Mouse (Mus musculus) neural tube, embryonic 12.5 days (tissue): ENCODE data around the gene Smc5. TPM values are rescaled to one million over a fixed set of nuclear protein-coding genes. Genes with fewer than 3 reads are reported as not detected.

Experiments
- ATAC-seq: fragments of 200-750 bp; cut with Nextera tagmentation; 2 replicates; pipeline ENCODE4 v1.8.0; 2017; ENCODE audit warnings: low read depth, mild to moderate bottlenecking, moderate TSS enrichment, moderate library complexity; ENCODE audit not compliant: low FRiP score
- H3K27ac ChIP-seq: fragments of 300-500 bp; sonication (generic); 2 replicates; pipeline ENCODE4 v1.5.1; 2016
- H3K27me3 ChIP-seq: fragments of 300-500 bp; sonication (generic); replicated peaks from 2 replicates; pipeline ENCODE4 v1.6.1; 2016; ENCODE audit warnings: mild to moderate bottlenecking
- H3K36me3 ChIP-seq: fragments of 300-500 bp; sonication (generic); 2 replicates; pipeline ENCODE4 v1.6.1; 2016; ENCODE audit warnings: mild to moderate bottlenecking
- H3K4me1 ChIP-seq: fragments of 300-500 bp; sonication (generic); 2 replicates; pipeline ENCODE4 v1.6.1; 2016
- H3K4me2 ChIP-seq: fragments of 300-500 bp; sonication (generic); replicated peaks from 2 replicates; pipeline ENCODE4 v1.6.1; 2016; ENCODE audit warnings: mild to moderate bottlenecking
- H3K4me3 ChIP-seq: fragments of 300-500 bp; sonication (generic); 2 replicates; pipeline ENCODE4 v1.5.1; 2016
- H3K9ac ChIP-seq: fragments of 300-500 bp; sonication (generic); 2 replicates; pipeline ENCODE4 v1.6.1; 2016; ENCODE audit warnings: mild to moderate bottlenecking
- H3K9me3 ChIP-seq: fragments of 300-500 bp; sonication (generic); 2 replicates; pipeline ENCODE4 v1.6.1; 2016; ENCODE audit warnings: mild to moderate bottlenecking
- WGBS: fragments of 180-500 bp; shearing (Covaris S2); methylation state at CpG from one replicate; pipeline ENCODE4 v1.1.7; 2016; 5-methylcytosine and 5-hydroxymethylcytosine counted together
- polyA plus RNA-seq: library from polyadenylated mRNA; unstranded; fragments of >200 nt; fragmentation: Nextera tagmentation; extraction: Ambion mirVana; gene quantifications from 2 replicates; pipeline ENCODE4 v1.2.1, GENCODE M21; 2016

The Smc5 gene
- polyA plus RNA-seq, result 38.6 and 39.9 TPM in 2 replicates

DNA sequence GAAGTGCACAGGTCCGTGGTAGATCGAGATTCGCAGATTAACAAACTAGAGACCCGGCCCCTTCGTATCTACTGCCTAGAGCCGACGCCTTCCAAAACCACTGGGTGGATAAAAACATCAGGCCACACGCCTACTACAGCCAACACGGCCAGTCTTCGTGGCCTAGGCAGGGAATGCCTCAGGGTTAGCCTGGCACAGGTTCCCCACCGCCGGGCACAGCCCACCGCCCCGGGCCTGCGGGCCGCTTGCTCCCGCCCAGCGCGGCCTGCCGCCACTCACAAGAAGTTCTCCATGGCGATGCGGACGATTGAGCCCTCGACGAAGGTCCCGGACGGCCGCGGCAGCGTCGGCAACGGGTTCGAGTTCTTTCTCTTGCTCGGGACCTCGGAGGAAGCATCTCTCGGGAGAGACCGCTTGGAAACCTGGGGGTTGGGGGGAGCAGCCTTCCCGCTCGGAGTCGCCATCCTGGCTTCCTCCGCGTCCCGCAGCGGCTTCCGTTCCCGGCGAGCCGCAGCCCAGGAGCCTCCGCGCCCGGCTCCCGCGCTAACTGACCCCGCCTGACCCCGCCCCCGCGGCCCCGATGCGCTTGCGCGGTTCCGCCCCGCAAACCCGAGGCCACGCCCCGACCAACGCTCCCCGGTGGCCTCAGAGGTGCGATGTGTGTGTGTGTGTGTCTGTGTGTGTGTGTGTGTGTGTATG lies at the start of gene Smc5:
Gene Smc5 (minus strand): TSS at position 543 of the 699 bp plus-strand sequence.
- peaks cover 9% of the 10 kb centered on the region for H3K4me1 ChIP-seq
- H3K9me3 ChIP-seq, result no peaks in the 10 kb centered on the region
- WGBS, result under 1% methylated on average over 69 of the region's 69 CpGs
- ATAC-seq, result peak; percentile 92
- no peaks in the 10 kb centered on the region for H3K27me3 ChIP-seq
- peak within 1 kb of the TSS; percentile 64 for H3K4me2 ChIP-seq
- peaks cover 2% of the 10 kb centered on the region; the same call in 1 of the 2 replicates for H3K36me3 ChIP-seq
- peak within 1 kb of the TSS; percentile 91 for H3K9ac ChIP-seq
- H3K27ac ChIP-seq, result peak within 1 kb of the TSS; percentile 50
- H3K4me3 ChIP-seq, result peak within 1 kb of the TSS; percentile 83

DNA sequence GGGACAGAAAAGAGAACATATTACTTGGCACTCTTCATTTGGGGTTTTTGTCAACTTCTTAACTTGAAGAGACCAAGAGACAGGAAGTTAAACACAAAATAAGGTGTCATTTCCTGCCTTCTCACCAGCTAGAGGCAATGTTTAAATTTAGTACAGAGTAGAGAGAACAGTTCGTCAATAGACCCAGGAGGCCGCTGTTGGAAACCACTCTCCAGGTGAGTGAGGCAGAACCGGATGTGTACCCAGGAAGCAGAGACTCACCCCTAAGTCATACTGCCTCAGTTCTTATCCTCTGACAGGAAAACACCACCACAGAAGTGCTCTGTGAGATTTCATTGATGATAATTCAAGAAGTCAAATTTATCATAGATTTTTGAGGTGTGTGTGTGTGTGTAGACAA lies 49.4 kb upstream of the Smc5 start:
- ATAC-seq, result no peak
- H3K4me1 ChIP-seq, result no peaks in the 10 kb centered on the region
- no peak overlapping the region for H3K27ac ChIP-seq
- 88% methylated on average over 3 of the region's 3 CpGs for WGBS
- H3K36me3 ChIP-seq, result no peaks in the 10 kb centered on the region
- no peaks in the 10 kb centered on the region for H3K9me3 ChIP-seq
- no peak overlapping the region for H3K9ac ChIP-seq
- H3K4me3 ChIP-seq, result no peak overlapping the region
- no peaks in the 10 kb centered on the region for H3K27me3 ChIP-seq
- H3K4me2 ChIP-seq, result no peak overlapping the region

DNA sequence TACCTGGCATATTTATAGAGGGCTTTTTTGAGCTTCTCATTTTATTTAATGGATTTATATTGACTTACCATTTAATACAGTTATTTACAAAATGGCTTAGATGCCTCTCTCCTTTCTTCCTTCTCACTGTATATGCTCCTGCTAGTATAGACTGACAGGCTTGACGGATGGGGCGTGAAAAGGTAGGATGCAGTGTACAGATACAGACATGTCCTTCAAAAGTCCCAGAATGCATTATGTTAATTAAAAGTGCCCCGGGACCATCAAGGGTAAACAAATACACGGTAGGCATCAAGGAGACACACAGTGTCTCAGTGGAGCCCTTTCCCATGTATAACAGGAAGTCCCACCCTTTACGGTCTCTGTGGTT lies 44.3 kb upstream of the Smc5 start:
- H3K9ac ChIP-seq, result no peak overlapping the region
- 84% methylated on average over 5 of the region's 5 CpGs for WGBS
- no peaks in the 10 kb centered on the region for H3K4me1 ChIP-seq
- no peak overlapping the region for H3K27ac ChIP-seq
- no peaks in the 10 kb centered on the region for H3K36me3 ChIP-seq
- H3K4me3 ChIP-seq, result no peak overlapping the region
- ATAC-seq, result peak; percentile 53; the same call in 1 of the 2 replicates
- no peaks in the 10 kb centered on the region for H3K9me3 ChIP-seq
- no peaks in the 10 kb centered on the region for H3K27me3 ChIP-seq
- H3K4me2 ChIP-seq, result no peak overlapping the region

DNA sequence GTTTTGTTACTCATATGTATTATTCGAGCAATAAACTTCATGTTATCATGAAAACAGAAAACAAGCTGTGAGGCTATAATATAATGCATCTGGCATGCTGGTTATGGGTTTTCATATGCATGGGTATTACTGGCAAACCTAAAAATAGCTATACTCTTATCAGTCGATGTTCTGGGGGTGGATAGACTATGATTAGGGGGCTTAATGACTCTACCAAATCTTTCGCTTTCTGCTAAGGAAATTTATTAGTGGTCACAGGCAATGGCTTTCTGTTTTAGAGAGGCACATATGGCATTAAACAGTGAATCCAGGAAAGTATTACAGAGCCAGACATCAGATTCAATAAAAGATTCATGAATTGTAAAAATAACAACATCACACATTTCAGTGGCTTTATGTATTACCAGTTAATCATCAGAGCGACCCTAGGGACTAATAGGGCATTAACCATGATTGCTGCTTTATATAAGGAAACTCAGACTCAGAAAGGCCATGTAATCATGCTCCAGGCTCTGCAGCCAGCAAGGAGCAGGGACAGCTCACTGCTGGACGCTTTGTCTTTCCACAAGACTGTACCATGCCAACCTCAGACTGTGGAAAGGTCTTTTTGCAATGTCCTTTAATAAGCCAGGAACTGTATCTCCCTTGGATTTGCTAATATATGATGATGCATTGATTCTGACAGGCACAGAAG lies 43.7 kb upstream of the Smc5 start:
- no peaks in the 10 kb centered on the region for H3K27me3 ChIP-seq
- no peak overlapping the region for H3K9ac ChIP-seq
- no peak overlapping the region for H3K27ac ChIP-seq
- H3K4me1 ChIP-seq, result no peaks in the 10 kb centered on the region
- no peaks in the 10 kb centered on the region for H3K9me3 ChIP-seq
- H3K4me3 ChIP-seq, result no peak overlapping the region
- ATAC-seq, result peak; percentile 77
- no peaks in the 10 kb centered on the region for H3K36me3 ChIP-seq
- 64% methylated on average over 5 of the region's 5 CpGs for WGBS
- H3K4me2 ChIP-seq, result no peak overlapping the region

DNA sequence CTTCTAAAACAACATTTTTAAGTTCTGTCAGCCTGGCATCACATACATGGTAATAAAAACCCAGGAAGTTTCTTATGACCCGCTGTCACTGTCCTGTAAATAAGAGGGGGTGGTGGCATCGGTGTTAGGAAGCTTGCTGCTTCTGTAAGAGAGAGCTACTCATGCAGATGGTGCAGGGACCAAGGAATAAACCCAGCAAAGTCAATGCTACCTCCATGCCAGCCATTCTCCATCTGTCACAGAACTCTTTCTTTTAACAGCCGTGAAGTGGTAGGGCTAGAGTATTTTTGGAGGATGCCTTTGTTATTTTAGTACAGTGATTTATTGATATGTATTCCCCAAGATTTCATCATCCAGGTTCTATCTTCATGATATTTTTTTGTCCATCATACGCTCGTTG lies 43.2 kb upstream of the Smc5 start:
- 82% methylated on average over 5 of the region's 5 CpGs for WGBS
- H3K27ac ChIP-seq, result no peak overlapping the region
- H3K9ac ChIP-seq, result no peak overlapping the region
- H3K36me3 ChIP-seq, result no peaks in the 10 kb centered on the region
- no peaks in the 10 kb centered on the region for H3K27me3 ChIP-seq
- H3K4me3 ChIP-seq, result no peak overlapping the region
- no peak overlapping the region for H3K4me2 ChIP-seq
- no peak for ATAC-seq
- no peaks in the 10 kb centered on the region for H3K9me3 ChIP-seq
- H3K4me1 ChIP-seq, result no peaks in the 10 kb centered on the region

DNA sequence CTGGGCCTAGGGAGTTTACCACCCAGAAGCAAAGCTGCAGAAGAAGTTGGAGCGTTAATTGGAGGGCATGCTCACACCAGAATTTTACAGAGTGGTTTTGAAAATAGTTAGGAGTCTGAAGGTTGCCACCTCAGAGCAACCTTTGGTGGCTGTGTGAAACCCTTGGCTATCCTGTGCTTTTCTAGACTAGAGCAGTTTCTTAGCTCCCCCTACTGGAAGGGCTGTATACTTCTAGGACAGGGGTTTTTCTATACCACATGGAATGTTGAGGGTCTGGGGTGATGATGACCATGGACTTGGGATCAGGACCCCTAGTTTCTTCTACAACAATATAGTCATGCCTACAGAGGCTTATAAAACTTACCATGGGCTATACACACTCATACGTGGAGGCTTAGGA lies 36.3 kb upstream of the Smc5 start:
- Histone ChIP-seq H3K36me3 (no peaks in the 10 kb centered on the region), H3K4me2 (no peak overlapping the region), H3K9ac (no peak overlapping the region), H3K27ac (no peak overlapping the region), H3K27me3 (no peaks in the 10 kb centered on the region), H3K9me3 (no peaks in the 10 kb centered on the region), H3K4me1 (no peaks in the 10 kb centered on the region), H3K4me3 (no peak overlapping the region)
- 95% methylated on average over 2 of the region's 2 CpGs for WGBS
- ATAC-seq, result no peak

DNA sequence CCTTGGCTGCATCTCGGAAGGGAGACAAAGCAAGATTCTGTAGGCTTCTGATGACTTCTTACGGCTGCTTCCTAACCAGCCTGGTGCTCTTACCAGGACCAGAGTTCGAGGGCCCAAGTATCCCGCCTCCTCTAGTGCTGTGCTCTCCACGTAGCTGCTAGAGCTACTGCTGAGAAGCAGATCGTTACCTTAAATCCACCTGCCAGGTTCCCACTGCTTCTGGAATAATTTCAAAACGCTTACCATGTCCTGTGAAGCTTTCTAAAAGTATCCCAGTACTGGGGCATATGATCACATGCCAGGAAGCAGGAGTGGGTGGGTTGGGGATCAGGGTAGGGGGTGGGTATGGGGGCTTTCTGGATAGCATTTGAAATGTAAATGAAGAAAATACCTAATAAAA lies 33.0 kb upstream of the Smc5 start:
- Histone ChIP-seq H3K9ac (no peak overlapping the region), H3K4me3 (no peak overlapping the region), H3K9me3 (no peaks in the 10 kb centered on the region), H3K4me1 (no peaks in the 10 kb centered on the region), H3K27ac (no peak overlapping the region), H3K36me3 (no peaks in the 10 kb centered on the region), H3K27me3 (no peaks in the 10 kb centered on the region), H3K4me2 (no peak overlapping the region)
- WGBS, result 86% methylated on average over 7 of the region's 7 CpGs
- no peak for ATAC-seq

DNA sequence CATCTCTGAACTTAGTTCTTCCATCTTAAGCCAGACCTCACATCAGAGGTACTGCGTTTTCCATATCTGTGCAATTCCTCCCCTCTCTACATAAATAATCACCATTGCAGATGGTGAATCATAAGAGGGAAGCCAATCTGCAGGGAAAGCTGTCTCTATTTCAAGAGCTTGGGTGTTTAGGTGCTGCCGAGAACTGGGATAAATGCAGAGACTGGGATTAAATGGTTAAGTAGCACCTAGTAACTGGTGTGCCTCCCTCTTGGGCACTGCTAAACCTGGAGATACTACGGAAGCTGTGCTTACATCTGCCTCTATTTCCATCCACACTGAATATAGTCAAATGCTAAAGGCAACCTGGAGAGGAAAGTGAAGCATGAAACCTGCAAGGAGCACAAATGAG lies 26.3 kb upstream of the Smc5 start:
- no peak overlapping the region for H3K4me2 ChIP-seq
- H3K4me3 ChIP-seq, result no peak overlapping the region
- no peak overlapping the region for H3K9ac ChIP-seq
- WGBS, result 96% methylated on average over 3 of the region's 3 CpGs
- no peaks in the 10 kb centered on the region for H3K27me3 ChIP-seq
- H3K27ac ChIP-seq, result no peak overlapping the region
- H3K36me3 ChIP-seq, result no peaks in the 10 kb centered on the region
- H3K4me1 ChIP-seq, result no peaks in the 10 kb centered on the region
- no peak for ATAC-seq
- H3K9me3 ChIP-seq, result no peaks in the 10 kb centered on the region

DNA sequence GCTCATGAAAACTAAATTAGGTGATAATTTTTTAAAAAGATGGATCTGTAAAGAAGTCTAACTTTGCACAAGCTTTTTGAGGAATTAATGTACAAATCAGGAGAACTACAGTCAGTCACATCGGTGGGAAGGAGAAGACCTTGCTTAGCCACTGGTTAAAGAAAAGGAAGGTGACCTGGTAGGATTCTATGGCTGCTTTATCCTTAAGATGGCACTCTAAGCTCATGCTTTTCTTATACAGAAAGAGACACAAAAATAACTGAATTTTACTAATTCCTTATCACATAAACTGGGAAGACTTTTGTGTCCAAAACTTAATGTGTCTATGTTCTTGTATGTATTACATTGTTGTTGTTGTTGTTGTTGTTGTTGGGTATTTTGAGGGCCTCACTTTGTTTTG lies 25.2 kb upstream of the Smc5 start:
- H3K4me2 ChIP-seq, result no peak overlapping the region
- H3K9me3 ChIP-seq, result no peaks in the 10 kb centered on the region
- no peaks in the 10 kb centered on the region for H3K36me3 ChIP-seq
- no peak overlapping the region for H3K4me3 ChIP-seq
- ATAC-seq, result no peak
- H3K4me1 ChIP-seq, result no peaks in the 10 kb centered on the region
- H3K27ac ChIP-seq, result no peak overlapping the region
- no peaks in the 10 kb centered on the region for H3K27me3 ChIP-seq
- WGBS, result 100% methylated on average over 1 of the region's 1 CpGs
- no peak overlapping the region for H3K9ac ChIP-seq

DNA sequence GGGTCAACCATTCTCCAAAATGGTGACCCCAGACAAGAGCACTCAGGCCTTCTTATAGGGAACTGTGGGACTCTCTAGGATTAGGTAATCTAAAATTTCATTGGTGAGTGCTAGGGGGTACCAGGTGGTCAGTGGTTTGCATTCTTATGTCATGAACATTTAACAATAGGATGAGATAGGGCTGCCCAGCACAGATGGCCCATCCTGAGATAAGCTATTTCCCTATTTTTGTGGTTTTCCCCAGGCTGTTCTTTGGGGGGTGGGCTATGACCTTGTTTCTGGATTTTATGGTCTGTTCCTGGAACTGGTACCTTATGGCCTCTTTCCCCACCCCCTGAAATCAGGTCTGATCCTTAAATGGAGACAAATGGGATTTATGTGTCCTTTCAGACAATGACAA lies 23.5 kb upstream of the Smc5 start:
- Histone ChIP-seq H3K27me3 (no peaks in the 10 kb centered on the region), H3K4me1 (no peaks in the 10 kb centered on the region), H3K36me3 (no peaks in the 10 kb centered on the region), H3K4me2 (no peak overlapping the region), H3K9ac (no peak overlapping the region), H3K9me3 (no peaks in the 10 kb centered on the region), H3K4me3 (no peak overlapping the region), H3K27ac (no peak overlapping the region)
- no peak for ATAC-seq

DNA sequence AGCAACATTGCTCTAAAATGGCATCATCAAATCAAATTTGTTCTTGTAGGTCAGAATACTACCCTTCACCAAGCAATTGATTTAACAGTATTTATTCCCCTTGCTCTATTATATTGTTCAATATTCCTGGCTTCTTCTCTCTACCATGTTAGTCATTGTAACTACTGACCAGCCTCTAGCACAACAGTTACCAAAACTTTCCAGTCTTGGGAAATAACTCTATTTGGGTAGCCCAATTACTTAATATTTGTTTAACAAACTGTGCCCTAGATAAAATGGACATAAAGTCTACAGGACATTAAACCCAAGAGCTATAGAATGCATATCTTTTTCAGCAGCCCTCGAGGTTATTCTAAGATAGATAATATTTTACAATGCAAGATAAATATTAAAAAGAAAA lies 15.6 kb upstream of the Smc5 start:
- Histone ChIP-seq H3K4me3 (no peak overlapping the region), H3K9ac (no peak overlapping the region), H3K36me3 (no peaks in the 10 kb centered on the region), H3K27ac (no peak overlapping the region), H3K4me1 (no peaks in the 10 kb centered on the region), H3K9me3 (0 out of 2 replicates have a peak, but pooled peaks cover 4% of the 10 kb centered on the region), H3K27me3 (no peaks in the 10 kb centered on the region), H3K4me2 (no peak overlapping the region)
- 82% methylated on average over 1 of the region's 1 CpGs for WGBS
- ATAC-seq, result no peak

DNA sequence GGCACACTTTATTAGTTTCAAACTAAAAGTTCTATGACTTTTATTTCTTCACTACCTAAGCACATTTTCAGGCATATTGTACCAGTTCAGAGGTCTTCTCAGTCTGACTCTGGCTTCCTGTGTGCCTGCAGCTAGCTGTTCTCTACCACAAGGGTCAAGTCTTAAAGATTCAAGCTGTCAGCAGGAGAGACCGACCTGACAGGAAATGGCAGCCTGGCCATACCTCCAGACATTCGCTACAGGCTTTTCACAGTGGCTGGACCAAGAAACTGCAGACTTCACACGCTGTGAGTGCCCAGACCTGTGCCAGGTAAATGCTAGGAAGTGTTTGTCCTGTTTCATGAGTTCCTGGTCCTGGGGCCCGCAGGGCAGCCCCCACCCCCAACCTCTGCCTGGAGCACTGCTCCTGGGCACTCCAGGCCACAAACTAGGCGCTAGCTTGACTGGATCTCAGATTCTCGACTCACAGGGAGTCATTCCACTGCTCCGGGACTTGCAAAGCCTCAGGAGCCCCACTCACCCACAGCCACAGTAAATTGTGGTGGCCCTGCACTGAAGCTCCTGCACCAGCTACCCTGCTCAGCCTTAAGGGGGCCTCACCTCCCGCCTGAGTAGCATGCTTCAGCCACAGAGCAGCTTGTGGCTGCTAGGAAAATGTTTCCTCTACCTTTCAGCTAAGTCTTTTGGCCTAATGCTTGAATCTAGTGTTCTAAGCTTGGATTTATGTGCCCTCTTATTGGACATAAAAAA lies 8.4 kb upstream of the Smc5 start:
- H3K4me3 ChIP-seq, result no peak overlapping the region
- WGBS, result 68% methylated on average over 8 of the region's 8 CpGs
- no peaks in the 10 kb centered on the region for H3K4me1 ChIP-seq
- H3K9ac ChIP-seq, result no peak overlapping the region
- no peak for ATAC-seq
- H3K27ac ChIP-seq, result no peak overlapping the region
- no peaks in the 10 kb centered on the region for H3K36me3 ChIP-seq
- no peaks in the 10 kb centered on the region for H3K27me3 ChIP-seq
- no peaks in the 10 kb centered on the region for H3K9me3 ChIP-seq
- H3K4me2 ChIP-seq, result no peak overlapping the region
